Mouse (Mus musculus): Measurements from ENCODE around the gene Kmt2d.

The Kmt2d gene

GRCm38 (mm10) chr15:98887526-98887925 lies 16.5 kb upstream of the Kmt2d start:
- DNase-seq (ENCODE audit: low read depth, low spot score): no peak

- DNase-seq (ENCODE audit: low read depth, low spot score): no peak
These were observed 15.8 kb upstream of the Kmt2d start for GRCm38 (mm10) chr15:98886667-98887387.

GRCm38 (mm10) chr15:98884106-98884505 lies 13.1 kb upstream of the Kmt2d start:
- DNase-seq (ENCODE audit: low read depth, low spot score): no peak

GRCm38 (mm10) chr15:98883661-98884060 lies 12.7 kb upstream of the Kmt2d start:
- DNase-seq (ENCODE audit: low read depth, low spot score): no peak

- DNase-seq (ENCODE audit: low read depth, low spot score): no peak
These were observed 10.6 kb upstream of the Kmt2d start for GRCm38 (mm10) chr15:98881656-98882008.

- peak; percentile 88 for DNase-seq (ENCODE audit: low read depth, low spot score)
These were observed 10.1 kb upstream of the Kmt2d start for GRCm38 (mm10) chr15:98880978-98881655.

- DNase-seq (ENCODE audit: low read depth, low spot score): peak; percentile 42
These were observed 6.3 kb upstream of the Kmt2d start for GRCm38 (mm10) chr15:98877331-98877730.

- DNase-seq (ENCODE audit: low read depth, low spot score): peak; percentile 97
These were observed 1.2 kb upstream of the Kmt2d start for GRCm38 (mm10) chr15:98871916-98872888.

GRCm38 (mm10) chr15:98870179-98871069 lies 580 bp downstream of the Kmt2d start:
- no peak for DNase-seq (ENCODE audit: low read depth, low spot score)

GRCm38 (mm10) chr15:98869342-98870178 lies 1.4 kb downstream of the Kmt2d start:
- DNase-seq (ENCODE audit: low read depth, low spot score): no peak

- no peak for DNase-seq (ENCODE audit: low read depth, low spot score)
These were observed 2.5 kb downstream of the Kmt2d start for GRCm38 (mm10) chr15:98868346-98869063.

- peak; percentile 75 for DNase-seq (ENCODE audit: low read depth, low spot score)
These were observed 3.7 kb downstream of the Kmt2d start for GRCm38 (mm10) chr15:98867321-98867720.

- no peak for DNase-seq (ENCODE audit: low read depth, low spot score)
These were observed 4.5 kb downstream of the Kmt2d start for GRCm38 (mm10) chr15:98866501-98866900.

GRCm38 (mm10) chr15:98865771-98866170 lies 5.2 kb downstream of the Kmt2d start:
- no peak for DNase-seq (ENCODE audit: low read depth, low spot score)

- no peak for DNase-seq (ENCODE audit: low read depth, low spot score)
These were observed 6.1 kb downstream of the Kmt2d start for GRCm38 (mm10) chr15:98864951-98865350.

GRCm38 (mm10) chr15:98863451-98863958 lies 7.5 kb downstream of the Kmt2d start:
- no peak for DNase-seq (ENCODE audit: low read depth, low spot score)

GRCm38 (mm10) chr15:98861701-98862410 lies 9.1 kb downstream of the Kmt2d start:
- no peak for DNase-seq (ENCODE audit: low read depth, low spot score)

GRCm38 (mm10) chr15:98860921-98861320 lies 10.1 kb downstream of the Kmt2d start:
- DNase-seq (ENCODE audit: low read depth, low spot score): no peak

All from telencephalon, adult 2 months (tissue).